Mouse (Mus musculus) right cerebral cortex, postnatal 36 days (tissue): ENCODE measurements around the gene Ankzf1.
A peak's percentile ranks its signal among the peaks of the same experiment; 100 is the strongest.

ENCODE experiments used
- DNase-seq, 2 experiments: peaks; one replicate each; pipeline ENCODE4 v3.0.0; 2022; ENCODE audit warnings: low spot score in 2 of 2, mixed read lengths in 1 of 2

Ankzf1 gene

DNA sequence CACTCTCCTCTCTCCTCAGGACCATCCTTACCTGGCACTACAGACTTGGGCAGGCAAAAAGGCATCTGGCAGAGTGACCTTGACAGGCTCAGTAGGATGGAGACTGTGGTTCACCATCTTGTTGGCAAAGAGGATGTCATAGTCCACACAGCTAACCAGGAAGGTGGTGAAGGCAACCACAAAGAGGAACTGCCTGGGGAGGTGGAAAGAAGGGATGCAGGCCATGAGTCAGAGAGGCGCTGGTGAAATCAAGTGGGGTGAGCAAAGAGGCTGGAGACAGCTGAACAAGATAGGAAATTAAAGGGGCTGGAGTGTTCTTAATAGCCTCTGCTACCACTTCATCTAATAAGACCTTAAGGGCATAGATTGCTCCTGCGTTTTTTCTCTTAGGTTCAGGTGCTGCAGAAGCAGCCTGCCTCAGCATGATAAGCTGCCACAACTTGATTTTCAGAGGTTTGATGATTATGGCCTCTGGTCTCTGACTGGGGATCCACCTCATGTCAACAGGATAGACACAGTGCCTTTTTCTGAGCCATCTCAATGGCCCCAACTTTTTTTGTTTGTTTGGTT lies 4.0 kb upstream of the Ankzf1 start:
- no peak for DNase-seq

DNA sequence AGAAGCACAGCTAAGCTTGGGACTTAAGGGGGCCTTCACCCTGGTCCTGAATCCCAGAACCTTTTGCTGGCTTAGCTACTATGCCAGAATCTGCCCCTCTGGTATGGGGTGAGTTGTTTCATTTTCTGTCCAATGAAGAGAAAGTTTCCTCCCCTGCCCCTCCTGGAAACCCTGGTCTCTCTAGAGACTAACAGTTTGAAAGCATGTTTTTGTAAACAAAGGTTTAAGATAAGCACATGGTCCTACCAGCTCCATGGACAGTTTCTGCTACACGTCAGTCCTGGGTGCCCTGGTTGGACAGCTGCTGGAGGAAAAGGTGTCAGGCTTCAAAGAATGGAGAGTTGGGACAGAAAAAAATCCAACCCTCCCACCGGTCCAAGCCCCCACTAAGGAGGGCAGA lies 1.4 kb upstream of the Ankzf1 start:
- DNase-seq, result no peak

GRCm38 (mm10) chr1:75191258-75191621 lies 711 bp upstream of the Ankzf1 start:
- no peak for DNase-seq

DNA sequence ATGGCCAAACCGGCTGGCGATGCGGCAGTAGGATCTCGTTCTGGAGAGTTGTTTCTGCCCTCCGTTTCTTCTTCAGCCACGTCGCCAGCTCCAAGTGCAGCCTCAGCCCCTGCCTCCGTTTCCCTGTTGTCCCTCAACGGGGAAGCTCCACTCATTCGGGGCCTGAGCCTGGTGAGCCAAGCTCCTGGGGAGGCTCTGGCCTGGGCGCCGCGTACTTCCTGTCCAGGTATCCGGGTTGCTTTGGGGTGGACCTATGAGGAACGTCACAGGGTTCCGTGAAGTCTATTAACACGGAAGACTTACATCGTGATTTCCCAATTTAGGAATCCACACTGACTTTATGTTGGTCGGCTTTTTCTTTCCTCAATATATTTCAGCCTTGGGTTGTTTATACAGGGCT lies 501 bp downstream of the Ankzf1 start:
- DNase-seq, result no peak

GRCm38 (mm10) chr1:75201236-75201635 lies 9.3 kb downstream of the Ankzf1 start:
- DNase-seq, result no peak

GRCm38 (mm10) chr1:75208967-75209678 lies 17.2 kb downstream of the Ankzf1 start:
- DNase-seq, result no peak

GRCm38 (mm10) chr1:75210136-75211087 lies 18.5 kb downstream of the Ankzf1 start, which contains the start of the genes Glb1l and Stk16:
Gene Glb1l (minus strand): TSS chr1:75210813.
Gene Stk16 (plus strand): TSS chr1:75210838.
- DNase-seq, result peak; percentile 94 to 95

DNA sequence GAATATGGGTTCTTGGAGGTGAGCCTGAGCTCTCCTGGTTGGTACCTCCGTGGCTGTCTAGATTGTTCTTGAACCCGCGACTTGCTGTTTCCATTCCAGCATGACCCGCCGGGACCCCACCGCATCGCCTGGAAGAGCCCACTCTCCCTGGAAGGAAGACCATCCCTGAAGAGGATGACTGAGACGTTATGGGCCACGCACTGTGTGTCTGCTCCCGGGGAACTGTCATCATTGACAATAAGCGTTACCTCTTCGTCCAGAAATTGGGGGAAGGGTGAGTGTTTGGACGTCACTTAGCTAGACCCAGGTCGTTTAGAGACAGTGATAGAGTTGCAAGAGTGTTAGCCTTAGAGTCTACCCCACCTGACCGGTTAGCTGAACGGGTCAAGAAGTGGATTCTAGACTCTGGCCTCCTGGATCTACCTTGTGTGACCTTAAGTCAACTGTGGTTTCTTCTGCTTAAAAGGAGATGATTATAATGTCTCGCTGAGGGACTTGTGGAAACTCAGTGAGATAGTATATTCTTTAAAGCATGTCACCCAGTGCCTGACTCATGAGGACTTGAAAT lies 19.3 kb downstream of the Ankzf1 start:
- DNase-seq, result no peak

- no peak for DNase-seq
Observed at GRCm38 (mm10) chr1:75212542-75212941, 20.6 kb downstream of the Ankzf1 start.

- no peak for DNase-seq
Observed at GRCm38 (mm10) chr1:75213096-75213495, 21.1 kb downstream of the Ankzf1 start.

- no peak for DNase-seq
Observed at GRCm38 (mm10) chr1:75214442-75214841, 22.5 kb downstream of the Ankzf1 start.

- DNase-seq, result peak in 1 of 2 experiments; percentile 50
Observed at GRCm38 (mm10) chr1:75214886-75215285, 22.9 kb downstream of the Ankzf1 start.

DNA sequence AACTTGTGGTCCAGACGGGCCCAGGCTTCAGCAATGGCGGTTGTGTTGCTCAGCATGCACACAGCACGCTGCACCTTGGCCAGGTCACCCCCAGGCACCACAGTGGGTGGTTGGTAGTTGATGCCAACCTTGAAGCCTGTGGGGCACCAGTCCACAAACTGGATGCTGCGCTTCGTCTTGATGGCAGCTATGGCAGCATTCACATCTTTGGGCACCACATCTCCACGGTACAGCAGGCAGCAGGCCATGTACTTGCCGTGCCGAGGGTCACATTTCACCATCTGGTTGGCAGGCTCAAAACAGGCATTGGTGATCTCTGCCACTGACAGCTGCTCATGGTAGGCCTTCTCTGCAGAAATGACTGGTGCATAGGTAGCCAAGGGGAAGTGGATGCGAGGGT lies 23.8 kb downstream of the Ankzf1 start:
- no peak for DNase-seq

DNA sequence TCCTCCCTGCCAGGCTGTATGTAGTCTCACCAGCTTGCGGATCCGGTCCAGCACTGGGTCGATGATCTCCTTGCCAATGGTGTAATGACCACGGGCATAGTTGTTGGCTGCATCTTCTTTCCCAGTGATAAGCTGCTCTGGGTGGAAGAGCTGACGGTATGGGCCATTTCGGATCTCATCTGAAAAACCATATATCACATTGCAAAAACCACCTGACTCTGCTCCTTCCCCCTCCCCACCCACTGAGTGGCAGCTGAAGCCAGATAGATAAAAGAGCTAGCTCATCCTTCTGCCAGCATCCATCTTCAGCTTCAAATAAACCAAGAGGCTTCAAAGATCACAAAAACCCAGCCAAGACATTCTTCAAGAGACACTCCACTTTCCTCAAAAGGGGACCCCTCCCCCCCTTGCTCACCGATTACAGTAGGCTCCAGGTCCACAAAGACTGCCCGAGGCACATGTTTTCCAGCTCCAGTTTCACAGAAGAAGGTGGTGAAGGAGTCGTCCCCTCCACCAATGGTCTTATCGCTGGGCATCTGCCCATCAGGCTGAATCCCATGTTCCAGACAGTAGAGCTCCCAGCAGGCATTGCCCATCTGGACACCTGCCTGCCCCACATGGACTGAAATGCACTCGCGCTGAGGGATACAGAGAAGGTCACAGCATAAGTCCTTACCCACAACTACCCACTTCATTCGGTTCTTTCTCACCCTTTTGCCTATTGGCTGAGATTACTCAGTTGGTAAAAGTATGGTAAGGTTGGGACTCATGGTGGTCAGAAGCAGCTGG lies 25.0 kb downstream of the Ankzf1 start:
- no peak for DNase-seq

DNA sequence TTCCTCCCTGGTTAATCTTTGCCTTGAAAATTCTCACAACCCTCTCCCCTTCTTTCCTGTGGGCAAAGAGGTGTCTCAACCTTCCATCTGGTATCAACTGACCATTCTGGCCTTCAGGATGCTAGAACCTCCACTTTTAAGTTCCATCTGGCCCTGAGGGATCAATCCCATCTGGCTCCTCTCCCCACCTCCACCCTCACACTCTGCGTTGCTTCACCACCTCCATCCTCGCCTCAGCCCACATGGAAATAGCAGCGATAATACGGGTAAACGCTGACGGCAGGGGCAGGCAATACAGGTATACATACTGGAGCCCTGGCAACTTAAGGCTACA lies 25.9 kb downstream of the Ankzf1 start:
- DNase-seq, result no peak

DNA sequence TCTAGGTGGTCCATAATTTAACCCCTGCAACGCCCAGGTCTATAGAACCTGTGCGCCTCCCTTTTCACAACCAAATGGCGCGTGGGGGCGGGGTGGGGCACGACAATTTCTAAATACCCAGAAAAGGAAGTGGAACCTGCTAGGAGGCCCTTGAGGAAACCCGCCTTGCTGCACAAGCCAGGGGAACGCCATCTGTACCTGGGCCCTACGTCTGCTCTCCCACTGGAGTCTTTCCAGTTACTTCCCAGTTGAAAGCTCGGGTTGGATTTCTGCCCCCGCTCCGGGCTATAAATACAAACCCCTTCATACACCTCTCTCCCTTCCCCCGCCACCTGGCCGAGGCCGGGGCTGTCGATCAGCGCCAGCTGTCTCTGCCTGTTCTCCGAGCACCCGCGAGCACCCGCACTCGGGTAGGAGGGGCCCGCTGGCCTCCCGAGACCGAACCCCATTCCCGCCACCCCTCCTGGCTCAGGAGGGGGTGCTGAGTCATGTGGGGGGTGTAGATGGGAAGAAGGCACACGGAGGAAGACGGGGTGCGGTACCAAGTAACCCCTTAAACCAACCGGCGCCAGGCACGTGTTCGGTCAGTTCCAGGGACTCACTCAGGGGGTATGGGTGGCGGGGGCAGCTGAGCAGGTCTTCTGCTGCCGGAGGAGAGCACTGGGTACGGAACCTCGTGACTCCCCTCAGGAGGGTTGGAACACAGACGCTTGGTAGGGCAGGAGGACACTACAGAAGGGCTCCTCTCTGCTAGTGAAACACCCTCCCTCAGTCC lies 26.5 kb downstream of the Ankzf1 start:
- DNase-seq, result peak; percentile 71 to 77

DNA sequence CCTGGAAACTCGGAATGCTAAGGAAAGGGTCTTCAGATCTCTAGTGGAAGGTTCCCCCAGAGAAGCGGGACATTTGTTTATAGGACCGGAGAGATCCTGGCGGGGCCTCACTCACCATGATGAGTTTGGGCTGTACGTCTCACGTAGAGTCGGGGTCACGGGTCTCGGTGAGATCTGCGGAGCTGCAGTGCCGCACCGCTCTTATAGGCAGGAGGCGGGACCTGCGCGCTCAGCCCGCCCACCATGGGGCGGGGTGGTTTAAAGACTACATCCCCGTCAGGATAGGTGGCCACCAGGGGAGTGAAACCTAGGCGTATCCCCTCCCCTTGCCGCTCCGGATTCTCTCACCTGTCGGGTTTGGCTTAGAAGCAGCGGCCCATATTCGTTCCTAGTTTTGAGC lies 27.1 kb downstream of the Ankzf1 start:
- peak; percentile 90 to 92 for DNase-seq

DNA sequence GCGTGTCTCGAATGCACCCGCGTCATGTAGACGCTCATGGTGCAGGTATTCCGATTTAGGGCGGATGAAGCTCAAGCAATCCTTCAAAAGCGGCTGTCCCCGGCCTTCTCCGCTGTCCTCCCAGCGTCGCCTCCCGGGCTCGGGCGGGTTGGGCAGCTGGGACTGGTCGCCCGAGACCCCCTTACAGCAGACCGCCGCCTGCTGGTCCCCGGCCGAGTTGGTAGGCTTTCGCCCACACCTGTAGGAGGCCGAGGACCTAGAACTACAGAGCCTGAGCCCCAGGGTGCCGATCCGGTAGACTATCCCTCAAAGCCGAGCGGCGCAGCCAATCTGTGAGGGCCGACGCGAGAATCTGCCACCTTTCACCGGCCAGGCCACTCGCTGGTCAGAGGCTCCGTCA lies 27.6 kb downstream of the Ankzf1 start, which contains the start of gene Tuba4a:
Gene Tuba4a, minus strand, starts transcription at position 335 of the 400 bp plus-strand sequence.
- peak in 1 of 2 experiments; percentile 24 for DNase-seq

- DNase-seq, result no peak
Observed at GRCm38 (mm10) chr1:75221538-75221937, 29.6 kb downstream of the Ankzf1 start.

DNA sequence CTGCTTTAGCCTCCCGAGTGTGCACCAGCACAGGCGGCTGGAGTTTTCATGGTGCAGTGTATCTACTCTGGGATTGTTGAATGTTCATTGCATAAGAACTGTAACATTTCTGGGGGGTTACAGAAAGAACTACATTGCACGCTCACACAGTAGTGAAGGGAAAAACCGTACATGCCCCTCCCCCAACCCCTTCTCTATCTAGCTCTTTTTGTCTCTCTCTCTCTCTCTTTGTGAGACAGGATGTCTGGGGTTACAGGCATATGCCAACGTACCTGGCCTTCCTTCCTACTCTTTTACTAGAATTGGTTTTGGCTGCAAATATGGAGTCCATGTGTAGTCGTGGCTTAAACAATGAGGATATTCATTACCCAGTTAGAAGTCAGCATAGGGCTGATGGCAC lies 31.0 kb downstream of the Ankzf1 start:
- DNase-seq, result no peak

DNA sequence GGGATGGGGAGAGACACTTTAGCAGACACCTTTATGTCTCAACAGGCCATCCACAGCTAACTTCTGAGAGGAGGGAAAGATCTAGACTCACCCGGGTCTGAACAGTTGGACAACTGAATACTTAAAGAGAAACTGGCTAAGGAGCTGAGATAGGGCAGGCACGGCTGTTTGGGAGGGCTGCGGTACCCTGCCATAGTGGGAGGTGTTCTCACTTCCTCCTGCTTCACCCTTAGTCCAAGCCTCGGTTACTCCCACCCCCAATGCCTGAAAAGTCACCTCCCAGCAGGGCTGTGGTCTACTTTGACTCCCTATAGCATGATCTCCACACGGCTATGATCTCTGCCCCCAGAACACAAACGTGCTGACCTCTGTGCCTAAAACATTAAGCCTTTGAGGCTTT lies 31.6 kb downstream of the Ankzf1 start:
- DNase-seq, result no peak
